Mouse (Mus musculus): ENCODE data around the gene Slc5a3.

- TF ChIP-seq POLR2A (IDR thresholded peaks at IDR 0.05; ENCODE audit: control insufficient read depth in 1 of 2, insufficient read depth in 1 of 2, low read depth in 1 of 2, low read length in 2 of 2, poor library complexity in 1 of 2) (no peak), ZC3H11A (IDR thresholded peaks at IDR 0.05; ENCODE audit: low read depth, low read length) (no peak), ZKSCAN1 (IDR thresholded peaks at IDR 0.05; ENCODE audit: low read depth, low read length) (no peak), CTCF (IDR thresholded peaks at IDR 0.05 in 2 of 3, conservative IDR thresholded peaks at IDR 0.05 in 1 of 3; ENCODE audit: control insufficient read depth in 1 of 3, insufficient read depth in 1 of 3, low read depth in 2 of 3, low read length in 3 of 3, poor library complexity in 1 of 3, severe bottlenecking in 1 of 3) (no peak), GABPA (IDR thresholded peaks at IDR 0.05; ENCODE audit: low read depth, low read length) (no peak), RCOR1 (IDR thresholded peaks at IDR 0.05; ENCODE audit: low read depth, low read length) (no peak), CHD1 (IDR thresholded peaks at IDR 0.05; ENCODE audit: low read depth, low read length) (no peak), CHD2 (IDR thresholded peaks at IDR 0.05; ENCODE audit: low read length) (no peak), UBTF (IDR thresholded peaks at IDR 0.05; ENCODE audit: borderline replicate concordance, insufficient read depth, low read depth, low read length) (no peak), RAD21 (IDR thresholded peaks at IDR 0.05; ENCODE audit: low read depth, low read length) (no peak), MAX (IDR thresholded peaks at IDR 0.05; ENCODE audit: low read length) (no peak), USF1 (IDR thresholded peaks at IDR 0.05; ENCODE audit: low read depth, low read length) (no peak), SIN3A (IDR thresholded peaks at IDR 0.05; ENCODE audit: low read length) (no peak)
Observed at GRCm38 (mm10) chr16:92089225-92089624, 31.1 kb downstream of the Slc5a3 start.

All from MEL (cell line).